ENCODE assay signal across 19 mouse cellular contexts in genomic region chr10:128143659-128144058, GRCm38 (mm10). TPM values are rescaled to one million over a fixed set of nuclear protein-coding genes. Genes with fewer than 3 reads are reported as not detected.
DNase-seq lines count a peak whose midpoint lies in the region; ATAC-seq and TF ChIP-seq lines count a peak whose summit lies in the region.
"Had no signal": no experiment of that assay in that cellular context is flagged by ENCODE, and none has a peak within 500 bp of the region (broad histone marks: within the 10 kb centered on the region; RNA-seq: fewer than 3 reads in every experiment).

No protein-coding gene starts in this region.

- no peak overlapping the region for H3K9ac ChIP-seq in kidney, embryonic 15.5 days
- no peak overlapping the region for H3K9ac ChIP-seq in forebrain, embryonic 15.5 days (replicated peaks)
- H3K9ac ChIP-seq: heart, embryonic 15.5 days; limb, embryonic 12.5 days; neural tube, embryonic 15.5 days had no signal

- H3K27ac ChIP-seq in kidney, embryonic 15.5 days, result 0 out of 2 replicates have a peak overlapping the region, but pooled peaks have one; percentile 9
- H3K27ac ChIP-seq in forebrain, embryonic 15.5 days (replicated peaks), result no peak overlapping the region
- H3K27ac ChIP-seq: forebrain, embryonic 10.5 days; heart, embryonic 15.5 days; hindbrain, embryonic 10.5 days; layer of hippocampus, adult 2 months; left cerebral cortex, adult 2 months; limb, embryonic 12.5 days; midbrain, embryonic 10.5 days; neural tube, embryonic 15.5 days had no signal

- WGBS in kidney, embryonic 15.5 days, result 54% methylated on average over 4 of the region's 4 CpGs
- 74% methylated on average over 4 of the region's 4 CpGs for WGBS in forebrain, embryonic 15.5 days

- no peak for TF ChIP-seq CTCF in Patski (IDR thresholded peaks at IDR 0.05)

- H3K4me3 ChIP-seq in kidney, embryonic 15.5 days (replicated peaks), result no peak overlapping the region
- no peak overlapping the region for H3K4me3 ChIP-seq in forebrain, embryonic 15.5 days
- H3K4me3 ChIP-seq: forebrain, embryonic 10.5 days; heart, embryonic 15.5 days; hindbrain, embryonic 10.5 days; layer of hippocampus, adult 2 months; left cerebral cortex, adult 2 months; limb, embryonic 12.5 days; midbrain, embryonic 10.5 days; neural tube, embryonic 15.5 days had no signal

- CTCF ChIA-PET in Patski (lab: Charles Lee), result interaction anchor here (8.0 kb wide), 1 partner anchor 41 kb away, joined by 84 read pairs; no protein-coding TSS in a partner anchor

- H3K27me3 ChIP-seq in kidney, embryonic 15.5 days, result no peaks in the 10 kb centered on the region
- H3K27me3 ChIP-seq in Patski, result no peaks in the 10 kb centered on the region
- no peaks in the 10 kb centered on the region for H3K27me3 ChIP-seq in forebrain, embryonic 15.5 days
- H3K27me3 ChIP-seq: heart, embryonic 15.5 days; limb, embryonic 12.5 days; neural tube, embryonic 15.5 days had no signal

- no peak for ATAC-seq in kidney, embryonic 15.5 days (replicated peaks; ENCODE audit: low FRiP score)
- peak; percentile 54 for ATAC-seq in Patski
- ATAC-seq in forebrain, embryonic 15.5 days (replicated peaks), result no peak
- ATAC-seq: activated CD4-positive, CD25-positive, alpha-beta regulatory T cell, adult 4 months; inflammation-experienced regulatory T-cells, adult 6 months had no signal

- POLR2A ChIA-PET in Patski (lab: Charles Lee), result interaction anchor here (1.3 kb wide), 1 partner anchor 60 kb away, joined by 3 read pairs; the partner anchor contains the start of gene Atp5b

- no peaks in the 10 kb centered on the region for H3K9me3 ChIP-seq in kidney, embryonic 15.5 days (replicated peaks)
- H3K9me3 ChIP-seq in forebrain, embryonic 15.5 days, result no peaks in the 10 kb centered on the region
- H3K9me3 ChIP-seq: forebrain, embryonic 10.5 days; heart, embryonic 15.5 days; hindbrain, embryonic 10.5 days; limb, embryonic 12.5 days; midbrain, embryonic 10.5 days; neural tube, embryonic 15.5 days had no signal

- peaks cover 3% of the 10 kb centered on the region; the same call in 1 of the 2 replicates for H3K4me1 ChIP-seq in kidney, embryonic 15.5 days
- no peaks in the 10 kb centered on the region for H3K4me1 ChIP-seq in forebrain, embryonic 15.5 days
- H3K4me1 ChIP-seq: forebrain, embryonic 10.5 days; heart, embryonic 15.5 days; hindbrain, embryonic 10.5 days; limb, embryonic 12.5 days; midbrain, embryonic 10.5 days; neural tube, embryonic 15.5 days had no signal

- in situ Hi-C loops in Patski (cut with MboI; ENCODE audit: low pct_unique_long_range_greater_than_20kb), result loop anchor here (5.0 kb wide), 1 partner anchor 44 kb away; no protein-coding TSS in a partner anchor

- H3K36me3 ChIP-seq in kidney, embryonic 15.5 days, result peaks cover 91% of the 10 kb centered on the region
- no peaks in the 10 kb centered on the region for H3K36me3 ChIP-seq in forebrain, embryonic 15.5 days
- H3K36me3 ChIP-seq: neural tube, embryonic 15.5 days had no signal

- no peak overlapping the region for H3K4me2 ChIP-seq in kidney, embryonic 15.5 days
- no peak overlapping the region for H3K4me2 ChIP-seq in forebrain, embryonic 15.5 days (replicated peaks)
- H3K4me2 ChIP-seq: heart, embryonic 15.5 days; limb, embryonic 12.5 days; neural tube, embryonic 15.5 days had no signal

- DNase-seq in kidney, postnatal 4 days, result no peak
- DNase-seq in 3T3-L1 (ENCODE audit: low read depth, low spot score) (peak; percentile 59), Patski (ENCODE audit: low read depth, low spot score) (no peak)
- peak; percentile 29 for DNase-seq in lung, postnatal 36 days
- no peak for DNase-seq in Muller cell, postnatal 12 days (ENCODE audit: inconsistent ontology term)
- DNase-seq: cerebellum, adult 9-11 months; thymus, postnatal 14 days had no signal

RNA-seq across cellular contexts. Expression of gene Rbms2, which starts 36.4 kb away (rescaled TPM):
- polyA plus RNA-seq in kidney, embryonic 15.5 days (2015; fragmentation: Nextera tagmentation; extraction: Ambion mirVana), result 40.6 and 42.8 TPM in 2 replicates
- 74.2 TPM for polyA plus RNA-seq in Patski (2021)
- 7.9 and 9.0 TPM in 2 replicates for polyA plus RNA-seq in forebrain, embryonic 15.5 days (2015; fragmentation: Nextera tagmentation; extraction: Ambion mirVana)

RNA-seq across cellular contexts. Expression of gene Gls2, which starts 50.6 kb away (rescaled TPM):
- polyA plus RNA-seq in kidney, embryonic 15.5 days (2015; fragmentation: Nextera tagmentation; extraction: Ambion mirVana), result 1.4 and 1.8 TPM in 2 replicates
- polyA plus RNA-seq in Patski (2021), result 1.6 TPM
- 0.57 and 0.64 TPM in 2 replicates for polyA plus RNA-seq in forebrain, embryonic 15.5 days (2015; fragmentation: Nextera tagmentation; extraction: Ambion mirVana)

RNA-seq across cellular contexts. Expression of gene Baz2a, which starts 52.3 kb away (rescaled TPM):
- 12.7 and 14.2 TPM in 2 replicates for polyA plus RNA-seq in kidney, embryonic 15.5 days (2015; fragmentation: Nextera tagmentation; extraction: Ambion mirVana)
- 45.8 TPM for polyA plus RNA-seq in Patski (2021)
- 9.1 and 9.8 TPM in 2 replicates for polyA plus RNA-seq in forebrain, embryonic 15.5 days (2015; fragmentation: Nextera tagmentation; extraction: Ambion mirVana)

Comparison
In these comparisons a context has a peak if more than half of its experiments do, and no peak if none do; other contexts are left out.
1. DNase-seq: peak in 3T3-L1 (single experiment) and lung, postnatal 36 days (single experiment); none in kidney, postnatal 4 days (0 of 2), Patski (single experiment) and Muller cell, postnatal 12 days (single experiment).